Mouse (Mus musculus): ENCODE measurements around the gene Ttc28.
"Not testable (repeated sequence)": the region's sequence is repeated elsewhere in the genome, so short reads cannot be mapped to it uniquely, and the experiment has no call there.

DNA sequence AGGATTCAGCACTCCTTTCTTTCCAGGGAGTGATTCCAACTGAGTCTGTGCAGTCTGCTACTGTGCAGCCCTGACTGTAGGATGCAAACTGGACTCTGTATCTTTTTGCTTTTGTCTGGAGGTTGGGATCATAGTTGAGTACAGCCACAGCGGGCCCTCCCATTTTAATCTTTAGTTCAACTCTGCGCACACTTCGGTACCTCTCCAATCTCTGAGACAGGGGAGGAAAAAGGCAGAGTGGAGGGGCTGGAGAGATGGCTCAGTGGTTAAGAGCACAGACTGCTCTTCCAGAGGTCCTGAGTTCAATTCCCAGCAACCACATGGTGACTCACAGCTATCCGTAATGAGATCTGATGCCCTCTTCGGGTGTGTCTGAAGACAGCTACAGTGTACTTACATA, 41.6 kb upstream of the Ttc28 start:
- not testable (repeated sequence) for TF ChIP-seq POLR2A (IDR thresholded peaks at IDR 0.05; ENCODE audit: borderline replicate concordance, extremely low read depth, low read depth, low read length); CTCF (IDR thresholded peaks at IDR 0.05; ENCODE audit: insufficient read depth, low read length)
